Mouse (Mus musculus) ovary, postnatal 36 days (tissue): ENCODE results near the gene Larp4.

Experiments used
- DNase-seq: peaks from one replicate; pipeline ENCODE4 v3.0.0; 2022; ENCODE audit warnings: low spot score, mixed read lengths

The Larp4 gene

GRCm38 (mm10) chr15:100058143-100058542 is 88.3 kb downstream of the Larp4 start:
- no peak for DNase-seq

- DNase-seq, result no peak
These were observed 89.0 kb downstream of the Larp4 start for GRCm38 (mm10) chr15:100058912-100059311.

GRCm38 (mm10) chr15:100059626-100060311 is 89.9 kb downstream of the Larp4 start:
- DNase-seq, result no peak

- DNase-seq, result no peak
These were observed 90.8 kb downstream of the Larp4 start for GRCm38 (mm10) chr15:100060513-100061140.

GRCm38 (mm10) chr15:100061377-100061776 is 91.5 kb downstream of the Larp4 start:
- DNase-seq, result no peak

- DNase-seq, result no peak
These were observed 93.4 kb downstream of the Larp4 start for GRCm38 (mm10) chr15:100063229-100063773.
